Mouse (Mus musculus): Measurements from ENCODE around the gene Spty2d1.

DNA sequence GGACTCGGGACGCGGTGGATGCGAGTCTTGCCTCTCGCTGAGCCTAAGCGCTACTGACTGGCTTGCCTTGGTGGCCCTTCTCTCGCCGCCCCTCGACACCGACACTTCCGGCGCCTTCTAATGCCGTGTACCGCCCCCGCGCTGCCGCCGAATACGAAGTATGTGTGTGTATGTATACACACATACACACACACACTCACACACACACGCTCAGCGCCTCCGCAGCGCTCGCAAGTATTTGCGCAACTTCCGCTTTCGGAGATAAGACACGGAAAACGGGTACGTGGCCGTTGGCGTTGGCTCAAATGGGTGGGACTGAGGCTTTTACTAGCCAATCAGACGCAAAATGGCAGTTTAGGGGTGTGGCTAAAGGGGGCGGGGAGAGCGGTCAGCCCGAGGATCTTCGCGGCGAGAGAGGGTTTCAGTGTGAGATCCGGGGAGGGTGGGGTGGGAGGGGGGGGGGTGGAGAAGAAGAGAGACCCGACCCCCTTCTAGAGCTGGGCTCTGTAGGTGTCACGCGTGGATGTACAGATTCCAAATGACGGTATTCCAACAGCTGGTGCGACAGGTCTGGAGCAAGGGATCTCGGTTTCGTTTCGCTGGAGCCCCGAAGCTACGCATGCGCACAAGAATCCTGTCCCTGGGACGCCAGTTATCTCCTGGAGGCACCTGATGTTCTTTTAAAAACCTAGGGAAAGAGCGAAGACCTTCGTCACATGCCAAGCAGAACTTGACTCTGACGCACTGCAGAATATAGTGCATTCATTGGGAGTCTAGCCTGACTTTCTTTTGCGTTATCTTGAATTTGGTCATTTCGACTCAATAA lies at the start of gene Spty2d1:
- TF ChIP-seq CTCF (IDR thresholded peaks at IDR 0.05): no peak
- TF ChIP-seq POLR2A (IDR thresholded peaks at IDR 0.05; ENCODE audit: insufficient read depth, low read depth, low read length): peak; percentile 94

Data from heart, adult 2 months (tissue).